Mouse (Mus musculus) lung, adult 2 months (tissue): ENCODE results near the gene Dapp1.

Experiments used
- CTCF ChIP-seq: fragments of 200-500 bp; IDR thresholded peaks from 2 replicates; pipeline ENCODE4 v1.5.1; 2011; ENCODE audit warnings: mild to moderate bottlenecking, low read length, control low read depth; ENCODE audit not compliant: insufficient read depth
- POLR2A ChIP-seq: fragments of 200-500 bp; IDR thresholded peaks from 2 replicates; pipeline ENCODE4 v1.6.1; 2011; ENCODE audit warnings: low read depth, mild to moderate bottlenecking, control low read depth, low read length, borderline replicate concordance; ENCODE audit errors: extremely low read depth

- no peak for TF ChIP-seq CTCF
- TF ChIP-seq POLR2A, result no peak
Observed at GRCm38 (mm10) chr3:137896867-137897266, 84.5 kb downstream of the Dapp1 start.
